Mouse (Mus musculus): ENCODE results near the gene Ampd3.

The Ampd3 gene

GRCm38 (mm10) chr7:110803131-110803530, 35.1 kb downstream of the Ampd3 start:
- DNase-seq, result no peak

DNA sequence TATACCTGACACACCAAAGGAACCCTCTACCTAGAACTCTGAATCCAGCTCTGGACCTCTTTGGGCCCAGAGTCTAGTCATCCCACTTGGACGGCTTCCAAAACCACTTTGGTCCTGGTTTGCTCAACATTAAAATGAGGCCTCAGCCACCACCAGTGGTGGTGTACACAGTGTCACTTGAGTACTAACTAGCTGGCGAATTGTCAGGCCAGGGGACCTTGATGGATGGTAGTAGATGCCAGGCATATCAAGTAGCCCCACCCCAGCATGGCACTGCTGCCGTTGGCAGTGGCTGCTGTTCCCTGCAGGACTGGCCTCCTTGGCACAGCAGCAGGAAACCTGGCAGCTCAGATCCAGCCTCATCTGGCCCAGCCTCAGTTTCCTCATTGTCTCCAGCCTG, 36.3 kb downstream of the Ampd3 start:
- no peak for DNase-seq

- no peak for DNase-seq
These were observed 39.5 kb downstream of the Ampd3 start for GRCm38 (mm10) chr7:110807460-110808030.

- DNase-seq, result no peak
These were observed 41.0 kb downstream of the Ampd3 start for GRCm38 (mm10) chr7:110808962-110809361.

DNA sequence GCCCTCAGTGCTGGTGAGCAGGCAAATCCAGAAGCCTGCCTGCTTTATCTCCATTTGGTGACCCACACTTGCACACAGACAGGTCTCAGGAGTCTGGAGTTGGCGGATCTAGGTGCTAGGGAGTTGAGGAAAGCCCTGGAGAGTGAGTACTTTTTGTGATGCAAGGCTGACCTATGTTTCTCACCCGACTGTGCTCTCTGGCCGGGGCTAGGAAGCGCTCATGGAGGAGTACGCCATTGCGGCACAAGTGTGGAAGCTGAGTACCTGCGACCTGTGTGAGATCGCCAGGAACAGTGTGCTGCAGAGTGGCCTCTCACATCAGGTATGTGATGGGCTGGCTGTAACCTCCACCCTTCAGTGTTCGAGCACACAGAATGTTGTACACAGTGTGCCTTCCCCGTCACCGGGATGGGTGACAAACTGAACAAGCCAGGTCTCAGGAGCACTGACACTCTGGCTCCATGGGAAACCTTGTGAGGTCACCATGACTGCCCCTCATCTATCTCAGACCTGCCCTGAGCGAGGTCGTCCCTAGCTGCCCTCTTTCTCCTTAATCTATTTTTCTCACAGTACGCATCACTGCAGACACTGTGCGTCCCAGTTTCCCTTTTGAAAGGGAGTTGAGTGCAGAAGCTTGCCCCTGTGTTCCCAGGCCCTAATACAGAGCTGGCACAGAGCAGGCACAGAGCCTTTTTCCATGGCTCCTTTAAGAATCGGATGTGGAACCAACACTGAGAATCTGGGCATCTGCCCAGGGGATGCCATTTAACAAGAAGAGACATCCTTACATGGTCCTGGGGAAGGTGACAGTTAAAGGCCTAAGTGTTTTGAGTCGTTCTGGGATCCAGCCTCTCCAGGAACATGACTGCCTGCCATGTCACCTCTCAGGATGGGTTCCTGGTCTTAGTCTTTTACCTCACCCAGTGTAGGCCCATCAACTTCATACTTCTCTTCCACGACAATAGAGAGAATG, 41.9 kb downstream of the Ampd3 start:
- DNase-seq, result no peak

GRCm38 (mm10) chr7:110810995-110811394, 43.0 kb downstream of the Ampd3 start:
- no peak for DNase-seq

DNA sequence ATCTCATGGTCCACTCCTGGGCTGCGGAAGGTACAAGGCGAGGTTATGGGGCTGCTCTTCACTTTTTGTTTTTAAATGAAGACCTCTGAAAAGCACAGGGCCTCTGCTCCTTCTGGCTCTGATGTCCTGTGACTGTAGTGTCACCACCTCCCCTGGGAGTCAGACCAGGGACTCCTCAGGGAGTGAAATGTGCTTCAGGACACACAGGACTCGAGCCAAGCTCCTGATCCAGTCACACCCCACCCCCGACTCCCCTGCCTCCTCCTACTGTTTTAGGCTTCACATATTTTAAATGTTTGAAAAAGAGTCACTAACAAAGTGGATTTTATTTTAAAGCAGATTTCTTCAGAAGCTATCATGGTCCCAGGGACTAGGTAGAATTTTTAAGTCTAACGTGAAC, 43.5 kb downstream of the Ampd3 start:
- no peak for DNase-seq

GRCm38 (mm10) chr7:110813983-110814382, 46.0 kb downstream of the Ampd3 start:
- DNase-seq, result no peak

GRCm38 (mm10) chr7:110816037-110816436, 48.0 kb downstream of the Ampd3 start:
- peak; percentile 57 for DNase-seq

GRCm38 (mm10) chr7:110818206-110818605, 50.2 kb downstream of the Ampd3 start:
- DNase-seq, result no peak

DNA sequence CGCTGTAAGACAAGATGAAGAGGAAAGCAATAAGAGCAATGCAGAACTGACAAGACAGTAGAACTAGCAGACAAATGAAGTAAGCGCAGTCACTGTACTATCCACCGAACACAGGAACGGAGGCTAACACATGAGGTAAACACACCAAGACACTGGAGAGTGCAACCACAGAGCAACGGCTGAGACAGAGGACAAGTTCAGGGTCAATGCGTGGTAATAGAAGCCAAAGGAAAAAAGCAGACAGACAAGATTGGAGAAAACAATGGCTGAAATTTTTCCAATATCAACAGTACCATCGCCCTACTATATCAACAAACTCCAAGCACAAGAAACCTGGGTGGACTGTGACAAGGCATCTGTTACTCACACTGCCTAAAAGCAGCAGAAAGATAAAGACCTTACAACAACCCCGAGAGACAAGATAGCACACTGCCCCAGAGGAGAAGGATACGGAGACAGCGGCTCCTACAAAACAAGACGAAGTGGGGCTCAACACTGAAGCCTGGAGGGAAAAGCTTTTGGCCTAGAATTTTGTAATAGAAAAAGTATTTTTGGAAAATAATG, 50.9 kb downstream of the Ampd3 start:
- no peak for DNase-seq

DNA sequence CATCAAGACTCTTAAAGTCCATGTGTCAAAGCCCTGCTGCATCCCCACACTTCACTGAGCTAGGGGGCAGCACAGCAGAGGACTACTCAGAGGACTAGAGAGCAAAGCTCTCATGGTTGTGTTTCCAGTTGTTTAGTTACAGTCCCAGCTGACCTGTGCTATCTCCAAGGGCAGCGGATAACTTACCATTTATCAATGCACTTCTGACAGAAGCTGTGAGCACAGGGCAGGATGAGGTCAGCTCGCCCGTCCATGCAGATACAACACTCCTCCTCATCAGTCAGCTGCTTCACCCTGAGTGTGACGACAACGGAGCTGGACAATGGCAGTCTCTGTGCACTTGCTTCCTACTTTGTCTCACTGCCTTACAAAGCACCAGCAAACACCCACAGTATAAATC, 53.1 kb downstream of the Ampd3 start:
- no peak for DNase-seq

- DNase-seq, result no peak
These were observed 53.6 kb downstream of the Ampd3 start for GRCm38 (mm10) chr7:110821653-110822052.

DNA sequence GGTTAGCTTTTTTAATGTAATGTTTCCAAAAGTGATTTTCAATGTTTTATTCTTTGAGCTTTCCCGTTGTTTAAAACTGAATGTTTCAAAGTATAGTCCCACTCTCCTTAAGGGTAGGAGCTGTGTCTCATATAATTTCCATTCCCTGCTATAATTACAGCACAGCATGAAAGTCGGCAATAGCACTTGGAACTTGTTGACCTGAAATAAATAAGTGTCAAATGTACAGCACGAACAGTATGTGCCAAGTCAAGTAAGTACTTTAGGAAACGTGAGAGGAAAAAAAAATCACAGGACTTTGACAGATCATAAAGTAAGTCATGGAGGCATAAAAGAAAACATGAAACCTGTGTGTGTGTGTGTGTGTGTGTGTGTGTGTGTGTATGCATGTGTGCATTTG, 54.0 kb downstream of the Ampd3 start:
- no peak for DNase-seq

GRCm38 (mm10) chr7:110823076-110823475, 55.1 kb downstream of the Ampd3 start:
- DNase-seq, result no peak

DNA sequence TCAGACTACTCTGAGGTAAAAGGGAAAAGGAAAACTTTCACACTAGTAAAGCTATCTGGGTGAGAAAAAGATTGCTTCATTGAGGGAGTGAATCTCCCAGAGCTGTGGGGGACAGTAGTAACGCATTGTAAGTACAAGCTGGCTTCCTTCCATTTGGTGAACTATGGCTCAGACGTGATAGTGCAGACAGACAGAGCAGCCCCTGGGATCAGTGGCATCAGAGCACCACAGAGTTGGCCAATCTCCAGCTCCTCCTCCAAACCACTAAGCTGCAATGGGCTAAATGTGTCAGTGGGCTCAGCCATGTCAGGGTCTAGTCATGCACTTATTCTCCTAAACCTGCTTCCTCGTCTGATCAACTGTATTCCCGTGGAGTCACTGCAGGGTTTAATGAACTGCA, 55.6 kb downstream of the Ampd3 start:
- DNase-seq, result no peak

- no peak for DNase-seq
These were observed 56.3 kb downstream of the Ampd3 start for GRCm38 (mm10) chr7:110823995-110824953.

GRCm38 (mm10) chr7:110833024-110833423, 65.0 kb downstream of the Ampd3 start:
- no peak for DNase-seq

DNA sequence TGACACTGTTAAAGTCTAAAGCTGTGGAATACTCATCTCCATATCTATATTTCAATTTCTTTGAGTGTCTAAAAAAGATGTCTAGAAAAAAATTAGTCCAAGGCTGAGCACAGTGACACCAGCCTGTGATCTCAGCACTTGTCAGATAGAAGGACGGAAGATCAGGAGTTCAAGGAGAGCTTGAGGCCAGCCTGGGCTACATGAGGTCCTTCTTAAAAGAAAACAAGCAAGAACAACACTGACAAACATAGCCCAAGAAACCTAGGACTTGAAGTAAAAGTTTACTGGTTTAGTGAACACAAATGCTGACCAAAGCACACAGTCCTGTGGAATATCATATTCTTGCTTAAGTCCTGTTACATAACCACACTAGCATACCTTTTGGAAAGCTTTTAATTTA, 66.0 kb downstream of the Ampd3 start:
- DNase-seq, result no peak

DNA sequence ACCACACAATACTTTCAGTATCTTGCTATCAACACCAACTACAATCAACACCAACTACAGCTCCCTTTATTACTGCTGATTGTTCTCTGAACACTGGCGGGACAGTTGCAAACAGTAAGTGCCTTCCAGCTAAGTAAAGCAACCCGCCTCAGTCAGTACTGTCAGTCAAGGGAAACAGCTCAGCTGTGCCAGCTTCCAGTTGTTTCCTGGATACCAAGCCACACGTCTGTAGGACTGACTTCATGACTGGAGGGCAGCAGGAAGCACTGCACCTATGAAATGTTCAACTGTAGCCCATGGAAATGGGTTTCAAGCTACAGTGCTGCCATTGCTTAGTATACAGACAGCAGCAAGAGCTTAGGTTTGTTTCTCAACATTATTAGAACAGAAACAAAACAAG, 66.5 kb downstream of the Ampd3 start:
- no peak for DNase-seq

GRCm38 (mm10) chr7:110840332-110840731, 72.3 kb downstream of the Ampd3 start:
- no peak for DNase-seq

DNA sequence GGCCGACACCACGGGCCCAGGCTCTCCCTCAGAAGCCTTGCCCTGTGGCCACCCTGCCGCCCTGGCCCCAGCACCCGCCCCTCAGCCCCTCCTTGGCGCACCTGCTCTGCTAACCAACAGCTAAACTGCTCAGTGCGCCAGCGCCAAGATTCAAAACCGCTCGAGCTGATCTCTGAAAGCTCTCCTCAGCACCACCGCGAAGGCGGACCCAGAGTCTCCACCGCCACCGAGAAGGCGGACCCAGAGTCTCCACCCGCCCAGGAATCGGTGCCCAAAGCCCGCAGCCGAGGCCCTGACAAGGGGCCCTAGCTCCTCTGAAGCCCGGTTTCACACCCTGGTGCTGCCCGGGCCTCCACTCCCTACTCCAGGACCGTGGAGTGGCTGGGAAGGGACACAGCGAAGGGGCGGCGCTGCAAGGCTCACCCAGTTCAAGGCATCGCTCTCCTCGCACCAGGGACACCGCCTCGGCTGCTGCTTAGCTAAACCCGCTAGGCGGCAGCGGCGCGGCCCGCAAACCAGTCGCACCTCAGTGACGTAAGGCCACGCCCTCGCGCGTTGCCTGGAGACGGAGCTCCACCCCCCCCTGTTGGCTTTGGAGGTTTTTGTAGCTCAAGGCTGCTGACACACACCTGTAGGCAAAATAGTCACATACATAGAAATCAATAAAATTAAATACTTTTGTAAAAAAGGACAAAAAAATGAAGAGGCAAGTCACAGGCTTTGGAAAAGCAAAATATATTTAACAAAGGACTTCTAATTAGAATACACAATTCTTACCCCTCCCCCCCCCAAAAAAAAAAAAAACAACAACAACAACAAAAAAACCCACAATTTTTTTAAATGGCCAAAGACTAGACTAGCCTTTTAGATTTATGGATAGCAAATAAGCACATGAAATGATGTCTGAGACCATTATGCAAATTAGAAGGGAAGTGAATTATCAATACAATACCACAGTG, 76.2 kb downstream of the Ampd3 start, which contains the start of gene Rnf141:
Rnf141 (minus strand) TSS at position 542 of the 959 bp plus-strand sequence.
- peak; percentile 98 for DNase-seq
